Mouse (Mus musculus): ENCODE measurements around the gene Dnah17.
A peak's percentile ranks its signal among the peaks of the same experiment; 100 is the strongest.

Dnah17 gene

GRCm38 (mm10) chr11:118095004-118095403 is 35.4 kb downstream of the Dnah17 start:
- Histone ChIP-seq H3K4me1 (replicated peaks; ENCODE audit: low read depth, low read length) (peaks cover 78% of the 10 kb centered on the region), H3K4me3 (replicated peaks; ENCODE audit: low read length) (no peak overlapping the region), H3K9me3 (ENCODE audit: low read length) (no peaks in the 10 kb centered on the region), H3K36me3 (ENCODE audit: insufficient read depth, low read length) (no peaks in the 10 kb centered on the region), H3K27me3 (ENCODE audit: insufficient read depth, low read length) (peaks cover 5% of the 10 kb centered on the region; the same call in 1 of the 2 replicates)
- TF ChIP-seq POU5F1 (IDR thresholded peaks at IDR 0.05; ENCODE audit: borderline replicate concordance, low read length) (no peak), NANOG (IDR thresholded peaks at IDR 0.05; ENCODE audit: borderline replicate concordance, low read length) (no peak)

- Histone ChIP-seq H3K4me3 (replicated peaks; ENCODE audit: low read length) (peak overlapping the region; percentile 64), H3K36me3 (ENCODE audit: insufficient read depth, low read length) (no peaks in the 10 kb centered on the region), H3K9me3 (ENCODE audit: low read length) (no peaks in the 10 kb centered on the region), H3K27me3 (ENCODE audit: insufficient read depth, low read length) (peaks cover 5% of the 10 kb centered on the region; the same call in 1 of the 2 replicates), H3K4me1 (replicated peaks; ENCODE audit: low read depth, low read length) (peaks cover 83% of the 10 kb centered on the region)
- no peak for TF ChIP-seq NANOG (IDR thresholded peaks at IDR 0.05; ENCODE audit: borderline replicate concordance, low read length)
- TF ChIP-seq POU5F1 (IDR thresholded peaks at IDR 0.05; ENCODE audit: borderline replicate concordance, low read length): no peak
- peak; percentile 98 for TF ChIP-seq CTCF (conservative IDR thresholded peaks at IDR 0.05; ENCODE audit: low read length)
Measured at GRCm38 (mm10) chr11:118091002-118091670, 39.3 kb downstream of the Dnah17 start.

- peaks cover 82% of the 10 kb centered on the region for H3K4me1 ChIP-seq (replicated peaks; ENCODE audit: low read depth, low read length)
- H3K9me3 ChIP-seq (ENCODE audit: low read length): no peaks in the 10 kb centered on the region
- no peak for TF ChIP-seq NANOG (IDR thresholded peaks at IDR 0.05; ENCODE audit: borderline replicate concordance, low read length)
- peaks cover 5% of the 10 kb centered on the region; the same call in 1 of the 2 replicates for H3K27me3 ChIP-seq (ENCODE audit: insufficient read depth, low read length)
- no peaks in the 10 kb centered on the region for H3K36me3 ChIP-seq (ENCODE audit: insufficient read depth, low read length)
- H3K4me3 ChIP-seq (replicated peaks; ENCODE audit: low read length): peak overlapping the region; percentile 63
Measured at GRCm38 (mm10) chr11:118088896-118089295, 41.5 kb downstream of the Dnah17 start.

- Histone ChIP-seq H3K4me3 (replicated peaks; ENCODE audit: low read length) (no peak overlapping the region), H3K27me3 (ENCODE audit: insufficient read depth, low read length) (peaks cover 7% of the 10 kb centered on the region), H3K4me1 (replicated peaks; ENCODE audit: low read depth, low read length) (peaks cover 79% of the 10 kb centered on the region), H3K36me3 (ENCODE audit: insufficient read depth, low read length) (no peaks in the 10 kb centered on the region), H3K9me3 (ENCODE audit: low read length) (no peaks in the 10 kb centered on the region)
- no peak for TF ChIP-seq CTCF (conservative IDR thresholded peaks at IDR 0.05; ENCODE audit: low read length)
- TF ChIP-seq POU5F1 (IDR thresholded peaks at IDR 0.05; ENCODE audit: borderline replicate concordance, low read length): no peak
- TF ChIP-seq NANOG (IDR thresholded peaks at IDR 0.05; ENCODE audit: borderline replicate concordance, low read length): no peak
Measured at GRCm38 (mm10) chr11:118085961-118086360, 44.5 kb downstream of the Dnah17 start.

- Histone ChIP-seq H3K36me3 (ENCODE audit: insufficient read depth, low read length) (no peaks in the 10 kb centered on the region), H3K4me3 (replicated peaks; ENCODE audit: low read length) (no peak overlapping the region), H3K9me3 (ENCODE audit: low read length) (no peaks in the 10 kb centered on the region), H3K27me3 (ENCODE audit: insufficient read depth, low read length) (peaks cover 7% of the 10 kb centered on the region), H3K4me1 (replicated peaks; ENCODE audit: low read depth, low read length) (peaks cover 79% of the 10 kb centered on the region)
- TF ChIP-seq CTCF (conservative IDR thresholded peaks at IDR 0.05; ENCODE audit: low read length) (no peak), NANOG (IDR thresholded peaks at IDR 0.05; ENCODE audit: borderline replicate concordance, low read length) (no peak), POU5F1 (IDR thresholded peaks at IDR 0.05; ENCODE audit: borderline replicate concordance, low read length) (no peak)
Measured at GRCm38 (mm10) chr11:118085176-118085575, 45.3 kb downstream of the Dnah17 start.

- Histone ChIP-seq H3K36me3 (ENCODE audit: insufficient read depth, low read length) (no peaks in the 10 kb centered on the region), H3K9me3 (ENCODE audit: low read length) (no peaks in the 10 kb centered on the region), H3K4me1 (replicated peaks; ENCODE audit: low read depth, low read length) (peaks cover 82% of the 10 kb centered on the region), H3K27me3 (ENCODE audit: insufficient read depth, low read length) (peaks cover 7% of the 10 kb centered on the region), H3K4me3 (replicated peaks; ENCODE audit: low read length) (no peak overlapping the region)
- TF ChIP-seq CTCF (conservative IDR thresholded peaks at IDR 0.05; ENCODE audit: low read length): no peak
- TF ChIP-seq POU5F1 (IDR thresholded peaks at IDR 0.05; ENCODE audit: borderline replicate concordance, low read length): no peak
- TF ChIP-seq NANOG (IDR thresholded peaks at IDR 0.05; ENCODE audit: borderline replicate concordance, low read length): no peak
Measured at GRCm38 (mm10) chr11:118084266-118084665, 46.2 kb downstream of the Dnah17 start.

- TF ChIP-seq POU5F1 (IDR thresholded peaks at IDR 0.05; ENCODE audit: borderline replicate concordance, low read length) (no peak), NANOG (IDR thresholded peaks at IDR 0.05; ENCODE audit: borderline replicate concordance, low read length) (no peak), CTCF (conservative IDR thresholded peaks at IDR 0.05; ENCODE audit: low read length) (peak; percentile 81)
- peaks cover 80% of the 10 kb centered on the region for H3K4me1 ChIP-seq (replicated peaks; ENCODE audit: low read depth, low read length)
- H3K27me3 ChIP-seq (ENCODE audit: insufficient read depth, low read length): peaks cover 7% of the 10 kb centered on the region
- no peak overlapping the region for H3K4me3 ChIP-seq (replicated peaks; ENCODE audit: low read length)
- no peaks in the 10 kb centered on the region for H3K9me3 ChIP-seq (ENCODE audit: low read length)
- H3K36me3 ChIP-seq (ENCODE audit: insufficient read depth, low read length): no peaks in the 10 kb centered on the region
Measured at GRCm38 (mm10) chr11:118083811-118084210, 46.6 kb downstream of the Dnah17 start.

- Histone ChIP-seq H3K9me3 (ENCODE audit: low read length) (no peaks in the 10 kb centered on the region), H3K4me3 (replicated peaks; ENCODE audit: low read length) (no peak overlapping the region), H3K27me3 (ENCODE audit: insufficient read depth, low read length) (peaks cover 7% of the 10 kb centered on the region), H3K4me1 (replicated peaks; ENCODE audit: low read depth, low read length) (peaks cover 78% of the 10 kb centered on the region), H3K36me3 (ENCODE audit: insufficient read depth, low read length) (no peaks in the 10 kb centered on the region)
- no peak for TF ChIP-seq CTCF (conservative IDR thresholded peaks at IDR 0.05; ENCODE audit: low read length)
- no peak for TF ChIP-seq NANOG (IDR thresholded peaks at IDR 0.05; ENCODE audit: borderline replicate concordance, low read length)
- TF ChIP-seq POU5F1 (IDR thresholded peaks at IDR 0.05; ENCODE audit: borderline replicate concordance, low read length): no peak
Measured at GRCm38 (mm10) chr11:118082294-118082693, 48.1 kb downstream of the Dnah17 start.

GRCm38 (mm10) chr11:118079750-118080149 is 50.7 kb downstream of the Dnah17 start:
- H3K27me3 ChIP-seq (ENCODE audit: insufficient read depth, low read length): peaks cover 8% of the 10 kb centered on the region
- no peaks in the 10 kb centered on the region for H3K36me3 ChIP-seq (ENCODE audit: insufficient read depth, low read length)
- TF ChIP-seq POU5F1 (IDR thresholded peaks at IDR 0.05; ENCODE audit: borderline replicate concordance, low read length) (no peak), NANOG (IDR thresholded peaks at IDR 0.05; ENCODE audit: borderline replicate concordance, low read length) (no peak), CTCF (conservative IDR thresholded peaks at IDR 0.05; ENCODE audit: low read length) (no peak)
- H3K4me3 ChIP-seq (replicated peaks; ENCODE audit: low read length): 0 out of 2 replicates have a peak overlapping the region, but pooled peaks have one; percentile 41
- peaks cover 70% of the 10 kb centered on the region for H3K4me1 ChIP-seq (replicated peaks; ENCODE audit: low read depth, low read length)
- no peaks in the 10 kb centered on the region for H3K9me3 ChIP-seq (ENCODE audit: low read length)
